Mouse (Mus musculus): ENCODE results near the gene Tep1.
A peak's percentile ranks its signal among the peaks of the same experiment; 100 is the strongest.
"Not testable (repeated sequence)": the region's sequence is repeated elsewhere in the genome, so short reads cannot be mapped to it uniquely, and the experiment has no call there.

Gene Tep1

GRCm38 (mm10) chr14:50869889-50870804 is at the start of gene Tep1:
TSS of gene Tep1 (minus strand) at chr14:50870560.
- DNase-seq (ENCODE audit: low spot score) = peak; percentile 31

- no peak for DNase-seq (ENCODE audit: low spot score)
Observed at GRCm38 (mm10) chr14:50911356-50911755, 41.0 kb upstream of the Tep1 start.

- no peak for DNase-seq (ENCODE audit: low spot score)
Observed at GRCm38 (mm10) chr14:50908126-50908525, 37.8 kb upstream of the Tep1 start.

GRCm38 (mm10) chr14:50905327-50905726 is 35.0 kb upstream of the Tep1 start:
- DNase-seq (ENCODE audit: low spot score) = not testable (repeated sequence)

- DNase-seq (ENCODE audit: low spot score) = no peak
Observed at GRCm38 (mm10) chr14:50904828-50905129, 34.4 kb upstream of the Tep1 start.

GRCm38 (mm10) chr14:50903973-50904827 is 33.8 kb upstream of the Tep1 start:
- DNase-seq (ENCODE audit: low spot score) = no peak

DNA sequence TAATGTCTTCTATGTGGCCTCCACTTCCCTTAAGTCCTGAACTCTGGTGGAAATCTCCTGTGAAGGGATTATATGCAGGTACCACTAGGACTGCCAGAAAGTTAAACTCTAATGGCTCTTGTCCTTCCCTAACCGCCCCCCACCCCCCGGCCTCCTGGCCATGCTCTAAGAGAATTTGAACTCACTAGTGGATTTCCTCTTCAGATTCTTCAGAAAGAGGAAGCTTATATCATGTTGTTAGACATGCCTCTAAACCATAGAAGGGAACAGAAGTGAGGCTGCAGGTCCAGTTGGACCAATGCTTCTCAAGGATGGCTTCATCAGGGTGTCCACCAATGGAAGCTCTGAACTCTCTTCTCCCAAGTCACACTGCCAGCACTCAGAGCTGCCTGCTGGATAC is 27.6 kb upstream of the Tep1 start:
- not testable (repeated sequence) for DNase-seq (ENCODE audit: low spot score)

DNA sequence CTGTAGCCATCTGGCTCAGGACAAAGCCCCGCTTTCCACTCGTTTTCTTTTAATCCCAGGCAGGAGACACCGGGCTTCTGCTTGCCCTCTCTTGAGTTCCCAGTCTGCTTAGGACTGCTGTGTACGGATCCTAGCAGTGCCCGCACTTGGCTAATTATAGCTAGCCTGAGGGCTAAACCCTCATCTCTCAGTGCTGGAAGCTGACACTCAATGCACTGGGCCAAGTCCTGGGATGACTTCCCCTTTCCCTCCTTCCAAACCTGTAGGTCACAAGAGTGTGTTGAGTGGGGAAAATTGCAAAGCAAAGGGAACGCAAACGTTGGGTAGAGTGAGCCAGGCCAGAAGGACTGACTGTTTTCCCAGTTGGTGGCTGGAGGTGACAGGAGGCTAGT is 27.0 kb upstream of the Tep1 start, which contains the start of gene Klhl33:
Gene Klhl33, minus strand, starts transcription at position 134 of the 392 bp plus-strand sequence.
- DNase-seq (ENCODE audit: low spot score) = no peak

- peak; percentile 10 for DNase-seq (ENCODE audit: low spot score)
Observed at GRCm38 (mm10) chr14:50896747-50897373, 26.5 kb upstream of the Tep1 start.

- DNase-seq (ENCODE audit: low spot score) = peak; percentile 57
Observed at GRCm38 (mm10) chr14:50895985-50896746, 25.8 kb upstream of the Tep1 start.

DNA sequence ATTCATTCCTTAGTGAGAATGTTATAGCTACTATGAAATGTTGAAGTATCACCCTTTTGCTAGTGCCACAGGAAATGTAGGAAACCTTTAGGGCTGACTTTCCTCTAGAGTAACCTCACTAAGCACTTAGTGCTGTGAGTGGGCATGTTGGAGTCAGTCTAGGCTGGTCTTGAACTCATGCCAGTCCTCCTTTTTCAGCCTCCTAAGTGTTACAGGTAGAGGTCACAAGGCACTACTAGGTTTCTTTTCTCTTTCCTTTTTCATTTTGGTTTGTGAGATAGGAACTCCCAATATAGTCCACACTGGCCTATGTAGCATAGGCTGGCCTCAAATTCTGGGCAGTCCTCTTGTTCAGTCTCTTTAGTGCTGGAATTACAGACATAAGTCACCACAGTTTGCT is 25.0 kb upstream of the Tep1 start:
- DNase-seq (ENCODE audit: low spot score) = no peak

GRCm38 (mm10) chr14:50892541-50893459 is 22.4 kb upstream of the Tep1 start:
- no peak for DNase-seq (ENCODE audit: low spot score)

GRCm38 (mm10) chr14:50892091-50892490 is 21.7 kb upstream of the Tep1 start:
- DNase-seq (ENCODE audit: low spot score) = no peak

GRCm38 (mm10) chr14:50891621-50892020 is 21.3 kb upstream of the Tep1 start:
- DNase-seq (ENCODE audit: low spot score) = no peak

DNA sequence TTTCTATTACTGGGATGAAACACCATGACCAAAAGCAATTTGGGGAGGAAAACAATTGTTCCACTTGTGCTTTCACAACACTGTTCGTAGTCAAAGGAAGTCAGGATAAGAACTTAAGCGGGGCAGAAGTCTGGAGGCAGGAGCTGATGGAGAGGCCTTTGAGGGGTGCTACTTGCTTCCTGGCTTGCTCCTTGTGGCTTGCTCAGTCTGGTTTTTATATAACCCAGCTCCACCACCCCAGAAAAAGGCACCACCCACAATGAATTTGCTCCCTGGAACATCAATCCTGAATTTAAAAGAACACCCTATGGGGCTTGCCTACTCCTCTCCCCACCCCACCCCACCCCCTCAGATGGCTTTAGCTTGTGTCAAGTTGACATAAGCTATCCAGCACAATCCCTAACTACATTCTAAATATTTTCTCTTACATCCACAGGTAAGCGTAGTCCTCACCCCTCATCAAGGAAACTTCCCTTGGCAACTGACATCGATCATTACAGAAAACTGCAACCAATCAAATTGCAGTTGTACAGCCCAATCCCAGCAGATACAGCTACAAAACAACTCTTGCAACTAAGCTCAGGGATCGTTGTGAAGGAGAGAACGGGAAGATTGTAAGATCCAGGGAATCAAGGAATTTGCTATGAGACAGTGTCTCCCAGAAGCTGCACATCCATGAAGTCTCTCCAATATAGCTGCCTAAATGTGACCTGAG is 6.0 kb upstream of the Tep1 start:
- DNase-seq (ENCODE audit: low spot score) = no peak

- no peak for DNase-seq (ENCODE audit: low spot score)
Observed at GRCm38 (mm10) chr14:50875591-50876230, 5.4 kb upstream of the Tep1 start.

DNA sequence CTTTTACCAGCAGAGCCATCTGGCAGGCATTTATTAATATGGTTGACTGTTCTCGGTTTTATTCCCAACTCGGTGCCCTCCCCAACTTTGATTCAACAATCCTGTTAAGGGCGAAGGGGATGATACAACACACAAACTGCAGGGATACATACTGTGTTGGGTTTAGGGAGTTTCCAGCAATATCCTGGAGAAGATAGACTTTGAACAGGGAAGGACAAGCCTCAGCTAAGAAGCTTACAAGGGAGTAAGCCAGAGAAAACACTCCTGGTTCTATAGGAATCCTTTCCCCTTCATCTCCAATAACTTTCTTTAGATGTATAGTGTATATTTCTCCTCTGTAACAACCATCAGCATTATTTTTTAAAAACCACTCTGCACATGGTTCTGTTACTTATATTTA is 4.8 kb upstream of the Tep1 start:
- no peak for DNase-seq (ENCODE audit: low spot score)

- DNase-seq (ENCODE audit: low spot score) = no peak
Observed at GRCm38 (mm10) chr14:50871284-50871683, 924 bp upstream of the Tep1 start.

- DNase-seq (ENCODE audit: low spot score) = no peak
Observed at GRCm38 (mm10) chr14:50870805-50871143, 414 bp upstream of the Tep1 start.

DNA sequence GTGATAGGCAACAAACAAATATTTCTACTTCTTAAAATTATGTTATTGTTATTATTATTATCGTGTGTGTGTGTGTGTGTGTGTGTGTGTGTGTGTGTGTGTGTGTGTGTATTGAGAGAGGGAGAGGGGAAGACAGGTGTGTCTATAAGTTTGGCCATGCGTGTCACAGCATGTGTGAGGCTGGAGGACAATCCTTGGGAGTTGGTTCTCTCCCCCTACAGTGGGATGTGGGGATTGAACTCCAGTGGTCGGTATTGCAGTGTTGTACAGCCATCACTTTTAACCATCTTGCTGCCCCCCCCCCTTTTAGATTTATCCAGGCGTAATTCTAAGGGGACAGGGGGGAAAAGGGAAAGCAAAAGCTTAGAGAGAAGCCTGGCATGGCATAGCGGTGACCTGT is 1.7 kb downstream of the Tep1 start:
- DNase-seq (ENCODE audit: low spot score) = no peak

Measured in layer of hippocampus, adult 9-10 months (tissue).